Mouse (Mus musculus): ENCODE results near the gene Gm16253. TPM values are rescaled to one million over a fixed set of nuclear protein-coding genes. Genes with fewer than 3 reads are reported as not detected.

The Gm16253 gene
- total and polyA plus RNA-seq, 3 experiments, result 1.4 TPM; not detected in 2

GRCm38 (mm10) chr3:96561946-96562681, 14.7 kb upstream of the Gm16253 start:
- H3K27ac ChIP-seq (ENCODE audit: control insufficient read depth, low read depth, low read length), result peak overlapping the region; percentile 25; the same call in 1 of the 2 replicates
- H3K4me1 ChIP-seq (ENCODE audit: control insufficient read depth in 1 of 2, insufficient read depth in 2 of 2, low read length in 2 of 2), result peaks cover 14 to 36% of the 10 kb centered on the region in 2 experiments
- H3K27me3 ChIP-seq (ENCODE audit: control insufficient read depth in 1 of 2, insufficient read depth in 2 of 2, low read length in 2 of 2), result no peaks in the 10 kb centered on the region
- TF ChIP-seq MAX (IDR thresholded peaks at IDR 0.05; ENCODE audit: low read length), result no peak
- TF ChIP-seq POLR2AphosphoS5 (IDR thresholded peaks at IDR 0.05; ENCODE audit: borderline replicate concordance, low read depth, low read length), result peak; percentile 95; the same call in 1 of the 2 replicates
- H3K9ac ChIP-seq (ENCODE audit: control insufficient read depth, low read depth, low read length, poor library complexity, severe bottlenecking), result peak overlapping the region; percentile 30
- DNase-seq (ENCODE audit: low read depth, low spot score), result peak; percentile 77
- H3K9me3 ChIP-seq (replicated peaks; ENCODE audit: insufficient read depth, low read length), result no peaks in the 10 kb centered on the region
- peak overlapping the region in 1 of 2 experiments; percentile 20; a peak in 1 of 4 replicates for H3K4me3 ChIP-seq (ENCODE audit: control insufficient read depth in 1 of 2, insufficient read depth in 1 of 2, low read depth in 2 of 2, low read length in 2 of 2)
- H3K79me2 ChIP-seq (ENCODE audit: control insufficient read depth, insufficient read depth, low read length, poor library complexity), result peaks cover 45% of the 10 kb centered on the region
- H3K36me3 ChIP-seq (ENCODE audit: control insufficient read depth in 1 of 2, insufficient read depth in 2 of 2, low read length in 2 of 2), result peaks cover 11 to 36% of the 10 kb centered on the region in 2 experiments

GRCm38 (mm10) chr3:96563267-96563666, 13.5 kb upstream of the Gm16253 start:
- peak; percentile 55 for DNase-seq (ENCODE audit: low read depth, low spot score)
- TF ChIP-seq POLR2AphosphoS2 (IDR thresholded peaks at IDR 0.05; ENCODE audit: low read length), result no peak
- no peak for TF ChIP-seq KAT2A (conservative IDR thresholded peaks at IDR 0.05; ENCODE audit: low read depth, low read length)
- no peak for TF ChIP-seq NELFE (IDR thresholded peaks at IDR 0.05; ENCODE audit: low read depth, low read length)
- TF ChIP-seq ETS1 (IDR thresholded peaks at IDR 0.05; ENCODE audit: low read depth, low read length), result no peak
- TF ChIP-seq POLR2A (IDR thresholded peaks at IDR 0.05; ENCODE audit: control insufficient read depth in 1 of 2, insufficient read depth in 1 of 2, low read depth in 1 of 2, low read length in 2 of 2, poor library complexity in 1 of 2), result no peak
- no peak for TF ChIP-seq SIN3A (IDR thresholded peaks at IDR 0.05; ENCODE audit: low read length)
- Histone ChIP-seq H3K9ac (ENCODE audit: control insufficient read depth, low read depth, low read length, poor library complexity, severe bottlenecking) (no peak overlapping the region), H3K4me1 (ENCODE audit: control insufficient read depth in 1 of 2, insufficient read depth in 2 of 2, low read length in 2 of 2) (peaks cover 14 to 38% of the 10 kb centered on the region in 2 experiments), H3K79me2 (ENCODE audit: control insufficient read depth, insufficient read depth, low read length, poor library complexity) (peaks cover 36% of the 10 kb centered on the region), H3K27ac (ENCODE audit: control insufficient read depth, low read depth, low read length) (no peak overlapping the region), H3K27me3 (ENCODE audit: control insufficient read depth in 1 of 2, insufficient read depth in 2 of 2, low read length in 2 of 2) (no peaks in the 10 kb centered on the region), H3K36me3 (ENCODE audit: control insufficient read depth in 1 of 2, insufficient read depth in 2 of 2, low read length in 2 of 2) (peaks cover 11 to 36% of the 10 kb centered on the region in 2 experiments), H3K4me3 (ENCODE audit: control insufficient read depth in 1 of 2, insufficient read depth in 1 of 2, low read depth in 2 of 2, low read length in 2 of 2) (no peak overlapping the region), H3K9me3 (replicated peaks; ENCODE audit: insufficient read depth, low read length) (no peaks in the 10 kb centered on the region)

GRCm38 (mm10) chr3:96563911-96564632, 12.7 kb upstream of the Gm16253 start:
- Histone ChIP-seq H3K9me3 (replicated peaks; ENCODE audit: insufficient read depth, low read length) (no peaks in the 10 kb centered on the region), H3K27me3 (ENCODE audit: control insufficient read depth in 1 of 2, insufficient read depth in 2 of 2, low read length in 2 of 2) (no peaks in the 10 kb centered on the region), H3K36me3 (ENCODE audit: control insufficient read depth in 1 of 2, insufficient read depth in 2 of 2, low read length in 2 of 2) (peaks cover 11 to 36% of the 10 kb centered on the region in 2 experiments), H3K9ac (ENCODE audit: control insufficient read depth, low read depth, low read length, poor library complexity, severe bottlenecking) (peak overlapping the region; percentile 65), H3K4me1 (ENCODE audit: control insufficient read depth in 1 of 2, insufficient read depth in 2 of 2, low read length in 2 of 2) (peaks cover 14 to 38% of the 10 kb centered on the region in 2 experiments), H3K79me2 (ENCODE audit: control insufficient read depth, insufficient read depth, low read length, poor library complexity) (peaks cover 28% of the 10 kb centered on the region), H3K27ac (ENCODE audit: control insufficient read depth, low read depth, low read length) (peak overlapping the region; percentile 89), H3K4me3 (ENCODE audit: control insufficient read depth in 1 of 2, insufficient read depth in 1 of 2, low read depth in 2 of 2, low read length in 2 of 2) (peak overlapping the region; percentile 55 to 59; a peak in 3 of 4 replicates)
- no peak for TF ChIP-seq GATA1 (IDR thresholded peaks at IDR 0.05; ENCODE audit: low read depth, low read length)
- TF ChIP-seq POLR2AphosphoS5 (IDR thresholded peaks at IDR 0.05; ENCODE audit: borderline replicate concordance, low read depth, low read length), result peak; percentile 14; the same call in 1 of the 2 replicates
- DNase-seq (ENCODE audit: low read depth, low spot score), result no peak

All from MEL (cell line).